In genomic region chr6:126580571-126580970, GRCm38 (mm10) we compare ENCODE assay signal across 27 mouse cellular contexts. TPM values are rescaled to one million over a fixed set of nuclear protein-coding genes. Genes with fewer than 3 reads are reported as not detected.
A peak's percentile ranks its signal among the peaks of the same experiment; 100 is the strongest.
DNase-seq lines count a peak whose midpoint lies in the region; ATAC-seq and TF ChIP-seq lines count a peak whose summit lies in the region.
"Had no signal": no experiment of that assay in that cellular context is flagged by ENCODE, and none has a peak within 500 bp of the region (broad histone marks: within the 10 kb centered on the region; RNA-seq: fewer than 3 reads in every experiment).

No protein-coding gene starts in this region.

- peak overlapping the region; percentile 70 for H3K27ac ChIP-seq in cerebellum, adult 2 months (ENCODE audit: insufficient read depth, low read length)
- H3K27ac ChIP-seq in left cerebral cortex, adult 2 months = peak overlapping the region; percentile 70; the same call in 1 of the 2 replicates
- H3K27ac ChIP-seq: embryonic facial prominence, embryonic 13.5 days; embryonic facial prominence, embryonic 15.5 days; forebrain, embryonic 10.5 days; forebrain, embryonic 12.5 days had no signal

- H3K4me3 ChIP-seq in cerebellum, adult 2 months (replicated peaks; ENCODE audit: insufficient read depth, low read depth, low read length) = no peak overlapping the region
- H3K4me3 ChIP-seq in left cerebral cortex, adult 2 months = no peak overlapping the region
- H3K4me3 ChIP-seq: embryonic facial prominence, embryonic 13.5 days; embryonic facial prominence, embryonic 15.5 days; erythroblast, embryonic 14.5 days; forebrain, embryonic 10.5 days; forebrain, embryonic 12.5 days had no signal

- no peak for DNase-seq in cerebellum, postnatal 10 days
- peak; percentile 54 to 68 for DNase-seq in cerebellum, adult 2 months
- DNase-seq in cerebellum, adult 8-10 months = no peak
- DNase-seq in cerebellum, postnatal 36 days = peak; percentile 40 to 46
- no peak for DNase-seq in cerebellum, postnatal 4 days (ENCODE audit: low spot score in 2 of 2)
- DNase-seq in left cerebral cortex, adult 2 months (ENCODE audit: extremely low spot score in 1 of 2, low spot score in 2 of 2) = no peak
- DNase-seq in left cerebral cortex, postnatal 14 days (ENCODE audit: low spot score in 2 of 2) = no peak
- DNase-seq: adrenal gland, adult 8-10 months; adrenal gland, postnatal 14 days; adrenal gland, postnatal 36 days; B cell, adult 2 months; cerebellum, adult 11-12 months; embryo, embryonic 11 days had no signal

- peak; percentile 24; the same call in 1 of the 2 replicates for TF ChIP-seq POLR2A in cerebellum, adult 2 months (IDR thresholded peaks at IDR 0.05; ENCODE audit: borderline replicate concordance, insufficient read depth, low read length)

- ATAC-seq in cerebellum, adult (ENCODE audit: insufficient number of reproducible peaks, low FRiP score, low TSS enrichment) = peak; percentile 46; the same call in 1 of the 2 replicates
- ATAC-seq: activated CD4-positive, CD25-positive, alpha-beta regulatory T cell, adult 4 months; CD4-positive, CD25-positive, alpha-beta regulatory T cell, adult 4 months; forebrain, embryonic 14.5 days; forebrain, embryonic 16.5 days; Patski had no signal

- no peaks in the 10 kb centered on the region for H3K27me3 ChIP-seq in cerebellum, adult 2 months (ENCODE audit: control insufficient read depth, insufficient read depth, low read length)
- H3K27me3 ChIP-seq: forebrain, embryonic 12.5 days; Patski had no signal

- WGBS in cerebellum, adult 2 months = 13% methylated on average over 3 of the region's 3 CpGs

- intact Hi-C loops in left cerebral cortex, adult 2 months (cut with DNase I) = loop anchor here (5.0 kb wide), 1 partner anchor 202 kb away; no protein-coding TSS in a partner anchor
- intact Hi-C loops in left cerebral cortex, postnatal 14 days (cut with DNase I) = no loop called here

- TF ChIP-seq CTCF in cerebellum, adult 2 months (IDR thresholded peaks at IDR 0.05; ENCODE audit: borderline replicate concordance, insufficient read depth, low read depth, low read length) = peak; percentile 13; the same call in 1 of the 2 replicates
- no peak for TF ChIP-seq CTCF in left cerebral cortex, adult 2 months (IDR thresholded peaks at IDR 0.05)

- H3K4me1 ChIP-seq in cerebellum, adult 2 months (ENCODE audit: control insufficient read depth, insufficient read depth, low read length) = peaks cover 70% of the 10 kb centered on the region
- H3K4me1 ChIP-seq: forebrain, embryonic 10.5 days; forebrain, embryonic 12.5 days had no signal

RNA-seq across cellular contexts. Expression of gene Kcna5, which starts 45.4 kb away (rescaled TPM):
- 0.80 and 1.0 TPM in 2 replicates for polyA plus RNA-seq in cerebellum, adult 2 months (2012; rRNA removed)
- 1 to 10 TPM; 4.2 to 5.6 TPM for total RNA-seq in left cerebral cortex, adult 2 months (2021)
- total RNA-seq in left cerebral cortex, postnatal 14 days (2021) = 1 to 10 TPM; 3.2 to 3.8 TPM
- total RNA-seq: CH12.LX; common myeloid progenitor, adult 5-6 weeks; G1E had no signal
- polyA plus RNA-seq: activated CD4-positive, CD25-positive, alpha-beta regulatory T cell, adult 4 months; CD4-positive, CD25-positive, alpha-beta regulatory T cell, adult 4 months; erythroblast, embryonic 14.5 days; G1E had no signal

Comparison
In these comparisons a context has a peak if more than half of its experiments do, and no peak if none do; other contexts are left out.
1. DNase-seq: peak in cerebellum, adult 2 months (2 of 2) and cerebellum, postnatal 36 days (2 of 2); none in cerebellum, postnatal 10 days (0 of 2), cerebellum, adult 8-10 months (single experiment), cerebellum, postnatal 4 days (0 of 2), left cerebral cortex, adult 2 months (0 of 2) and left cerebral cortex, postnatal 14 days (0 of 2).